Mouse (Mus musculus): ENCODE measurements around the gene Crip2. TPM values are rescaled to one million over a fixed set of nuclear protein-coding genes. Genes with fewer than 3 reads are reported as not detected.

Crip2 gene
- polyA plus RNA-seq, 1 experiment from 2014 or later: 370 TPM

DNA sequence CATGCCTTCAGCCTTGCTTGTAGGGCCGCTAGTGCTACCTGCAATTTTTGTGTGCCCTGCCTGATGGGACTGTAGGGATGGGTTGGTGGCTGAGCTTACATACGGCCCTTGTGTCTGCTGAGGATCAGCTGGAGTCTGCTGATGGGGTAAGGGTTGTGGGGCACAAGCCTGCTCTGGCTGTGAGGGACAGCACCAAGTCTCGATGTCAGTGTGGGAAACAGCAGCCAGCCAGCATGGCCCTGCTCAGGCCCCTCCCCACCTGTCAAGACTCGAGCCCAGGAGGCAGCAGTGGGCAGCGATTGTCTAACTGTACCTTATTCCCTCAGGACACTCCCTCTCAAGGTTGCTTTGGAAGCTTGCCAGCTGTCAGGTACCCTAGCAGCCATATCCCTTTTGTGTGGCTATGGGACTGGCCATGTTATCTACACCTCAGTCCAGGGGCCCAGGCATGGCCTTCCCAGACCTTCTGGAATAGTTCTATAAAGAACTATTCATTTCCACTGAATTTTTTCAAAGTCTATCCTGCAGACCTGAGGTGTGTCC lies 6.1 kb upstream of the Crip2 start:
- 85% methylated on average over 5 of the region's 5 CpGs for WGBS
- peaks cover 57% of the 10 kb centered on the region; the same call in 1 of the 2 replicates for H3K36me3 ChIP-seq (replicated peaks)
- H3K9me3 ChIP-seq: no peaks in the 10 kb centered on the region

DNA sequence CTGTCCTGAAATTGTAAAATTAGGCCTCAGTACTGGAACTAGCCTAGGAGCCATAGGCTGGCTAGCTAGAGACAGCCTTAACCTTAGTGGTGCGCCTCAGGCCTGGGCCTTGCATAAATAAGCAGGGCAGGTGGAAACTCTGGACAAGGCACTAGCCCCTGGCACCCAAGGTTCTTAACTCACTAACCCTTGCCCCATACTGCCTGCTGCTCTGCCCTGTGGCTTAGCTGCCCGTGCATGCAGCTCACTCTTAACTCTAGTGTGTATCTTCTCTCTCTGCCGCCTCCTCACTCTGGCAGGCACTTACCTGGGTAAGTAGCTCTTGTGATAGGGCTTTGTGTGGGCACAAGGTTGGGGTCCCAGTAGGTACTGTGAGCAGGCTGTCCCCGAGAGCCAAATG lies 5.5 kb upstream of the Crip2 start:
- Histone ChIP-seq H3K4me3 (no peak overlapping the region), H3K9me3 (no peaks in the 10 kb centered on the region), H3K36me3 (replicated peaks) (peaks cover 52% of the 10 kb centered on the region; the same call in 1 of the 2 replicates), H3K27ac (no peak overlapping the region), H3K4me2 (no peak overlapping the region), H3K4me1 (peaks cover 9% of the 10 kb centered on the region), H3K9ac (no peak overlapping the region), H3K27me3 (replicated peaks) (no peaks in the 10 kb centered on the region)
- 95% methylated on average over 4 of the region's 4 CpGs for WGBS
- no peak for ATAC-seq (replicated peaks)

More for the DNA sequence above, 6.1 kb upstream of the Crip2 start:
- H3K4me1 ChIP-seq: peaks cover 3% of the 10 kb centered on the region
- no peak overlapping the region for H3K4me3 ChIP-seq
- H3K9ac ChIP-seq: no peak overlapping the region
- H3K27ac ChIP-seq: no peak overlapping the region
- no peaks in the 10 kb centered on the region for H3K27me3 ChIP-seq (replicated peaks)
- H3K4me2 ChIP-seq: no peak overlapping the region
- no peak for ATAC-seq (replicated peaks)

DNA sequence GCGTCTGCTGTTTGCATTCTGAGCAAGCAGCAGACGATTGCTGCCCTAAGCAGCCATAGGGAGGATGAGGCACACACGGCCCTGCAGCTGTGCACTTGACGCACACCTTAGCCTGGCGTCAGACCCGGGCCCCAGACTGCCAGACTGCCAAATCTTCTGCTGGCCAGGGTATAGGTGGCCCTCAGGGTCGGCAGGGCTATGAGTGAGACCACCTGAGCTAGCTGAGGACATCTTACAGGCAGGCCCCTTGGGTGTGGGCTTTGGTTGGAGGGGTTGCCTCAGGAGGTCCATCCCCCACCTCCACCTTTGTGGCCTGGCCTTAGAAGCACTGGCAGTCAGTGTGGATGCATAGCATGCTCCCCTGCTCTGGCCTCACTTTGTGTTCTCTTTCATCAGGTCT lies 4.6 kb upstream of the Crip2 start:
- Histone ChIP-seq H3K4me2 (no peak overlapping the region), H3K4me1 (peaks cover 13% of the 10 kb centered on the region), H3K4me3 (no peak overlapping the region), H3K36me3 (replicated peaks) (peaks cover 47% of the 10 kb centered on the region; the same call in 1 of the 2 replicates), H3K9ac (no peak overlapping the region), H3K27ac (no peak overlapping the region), H3K27me3 (replicated peaks) (no peaks in the 10 kb centered on the region), H3K9me3 (no peaks in the 10 kb centered on the region)
- ATAC-seq (replicated peaks): no peak
- WGBS: 94% methylated on average over 7 of the region's 7 CpGs

DNA sequence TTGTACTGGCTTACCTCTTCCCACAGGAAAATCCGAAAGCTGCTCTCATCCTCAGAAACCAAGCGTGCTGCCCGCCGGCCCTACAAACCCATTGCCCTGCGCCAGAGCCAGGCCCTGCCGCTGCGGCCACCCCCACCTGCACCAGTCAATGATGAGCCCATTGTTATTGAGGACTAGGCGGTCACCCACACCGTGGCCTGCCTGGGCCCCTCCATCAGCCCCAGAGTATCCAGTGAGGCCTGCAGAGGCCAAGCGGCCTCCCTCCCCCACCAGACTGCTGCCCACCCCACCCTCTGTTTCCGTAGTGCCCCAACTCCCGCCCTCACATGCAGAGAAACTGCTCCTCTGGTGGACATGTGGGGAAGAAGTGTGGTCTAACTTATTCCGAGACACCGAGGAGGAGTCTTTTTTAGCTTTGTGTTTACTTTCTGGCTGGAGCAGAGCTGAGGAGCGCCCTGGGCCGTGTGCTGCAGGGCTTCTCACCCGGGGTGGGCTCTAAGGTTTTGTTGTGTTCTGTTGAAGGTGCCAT lies 3.5 kb upstream of the Crip2 start:
- ATAC-seq (replicated peaks): no peak
- Histone ChIP-seq H3K36me3 (replicated peaks) (peaks cover 45% of the 10 kb centered on the region; the same call in 1 of the 2 replicates), H3K27me3 (replicated peaks) (no peaks in the 10 kb centered on the region), H3K4me3 (no peak overlapping the region), H3K4me1 (peaks cover 22% of the 10 kb centered on the region), H3K27ac (no peak overlapping the region), H3K9ac (no peak overlapping the region), H3K4me2 (no peak overlapping the region), H3K9me3 (no peaks in the 10 kb centered on the region)
- WGBS: 82% methylated on average over 17 of the region's 17 CpGs

DNA sequence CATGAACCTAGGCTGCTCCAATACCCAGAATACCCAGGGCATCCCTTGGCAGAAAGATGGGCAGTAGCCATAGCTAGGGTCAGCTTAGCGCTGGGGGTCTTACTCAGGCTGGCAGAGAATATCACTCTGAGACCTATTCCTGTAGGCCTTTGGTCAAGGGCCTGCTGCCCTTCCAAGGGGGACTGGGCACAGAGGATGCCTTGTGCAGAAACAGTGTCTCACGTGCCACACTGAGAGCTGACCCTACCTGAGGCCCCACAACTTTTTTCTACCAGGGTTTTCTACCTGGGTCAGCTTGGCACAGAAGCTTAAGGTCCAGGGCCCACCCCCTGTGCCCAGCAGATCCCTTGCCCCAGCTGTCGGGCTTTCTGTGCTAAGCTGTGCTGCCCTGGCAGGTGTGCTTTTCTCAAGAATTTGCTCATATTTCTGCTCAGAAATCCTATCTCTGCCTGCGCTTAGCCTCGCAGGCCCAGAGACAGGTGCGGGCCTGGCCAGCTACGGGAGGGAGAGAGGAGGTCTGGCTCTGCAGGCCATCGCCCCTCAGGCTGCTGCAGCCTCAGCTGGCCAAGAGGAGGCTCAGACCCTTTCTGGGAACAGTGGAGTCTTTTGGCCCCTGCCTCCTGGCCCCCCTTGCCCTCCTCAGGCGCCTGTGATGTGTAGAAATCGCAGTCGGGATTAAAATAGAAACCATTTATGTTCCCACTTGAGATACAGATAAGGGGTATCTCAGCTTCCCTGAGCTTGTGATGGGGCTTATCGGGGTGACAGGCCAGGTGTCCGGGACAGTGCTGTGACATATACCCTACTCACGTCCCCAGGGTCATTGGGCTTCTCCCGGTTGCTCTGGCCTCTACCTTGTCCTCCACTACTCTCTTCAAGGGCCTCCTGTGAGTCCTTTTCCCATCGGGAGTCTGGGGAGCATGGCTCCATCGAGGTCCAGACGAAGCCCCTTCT lies 2.5 kb upstream of the Crip2 start:
- no peak overlapping the region for H3K4me2 ChIP-seq
- H3K27me3 ChIP-seq (replicated peaks): no peaks in the 10 kb centered on the region
- WGBS: 86% methylated on average over 18 of the region's 18 CpGs
- H3K9me3 ChIP-seq: no peaks in the 10 kb centered on the region
- peaks cover 37% of the 10 kb centered on the region; the same call in 1 of the 2 replicates for H3K36me3 ChIP-seq (replicated peaks)
- no peak overlapping the region for H3K27ac ChIP-seq
- H3K4me3 ChIP-seq: no peak overlapping the region
- H3K9ac ChIP-seq: no peak overlapping the region
- H3K4me1 ChIP-seq: peaks cover 32% of the 10 kb centered on the region
- no peak for ATAC-seq (replicated peaks)

DNA sequence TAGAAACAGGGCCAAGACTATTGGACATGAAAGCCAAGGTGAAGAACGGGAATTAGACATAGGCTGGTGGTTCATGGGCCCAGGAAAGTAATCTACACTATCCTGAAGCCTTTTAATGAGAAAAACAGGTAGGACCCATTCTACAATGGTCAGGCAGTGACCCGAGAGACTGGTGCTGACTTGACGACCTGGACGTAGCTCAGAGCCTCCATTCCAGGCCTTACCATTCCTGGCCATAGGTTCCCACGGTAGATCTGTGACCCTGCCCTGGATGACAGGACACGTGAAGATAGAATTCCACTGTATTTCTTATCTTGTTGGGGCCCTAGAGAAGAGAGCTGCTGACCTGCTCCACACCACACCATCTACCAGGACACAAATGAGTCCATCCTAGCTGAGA lies 1.7 kb upstream of the Crip2 start:
- H3K27ac ChIP-seq: no peak overlapping the region

DNA sequence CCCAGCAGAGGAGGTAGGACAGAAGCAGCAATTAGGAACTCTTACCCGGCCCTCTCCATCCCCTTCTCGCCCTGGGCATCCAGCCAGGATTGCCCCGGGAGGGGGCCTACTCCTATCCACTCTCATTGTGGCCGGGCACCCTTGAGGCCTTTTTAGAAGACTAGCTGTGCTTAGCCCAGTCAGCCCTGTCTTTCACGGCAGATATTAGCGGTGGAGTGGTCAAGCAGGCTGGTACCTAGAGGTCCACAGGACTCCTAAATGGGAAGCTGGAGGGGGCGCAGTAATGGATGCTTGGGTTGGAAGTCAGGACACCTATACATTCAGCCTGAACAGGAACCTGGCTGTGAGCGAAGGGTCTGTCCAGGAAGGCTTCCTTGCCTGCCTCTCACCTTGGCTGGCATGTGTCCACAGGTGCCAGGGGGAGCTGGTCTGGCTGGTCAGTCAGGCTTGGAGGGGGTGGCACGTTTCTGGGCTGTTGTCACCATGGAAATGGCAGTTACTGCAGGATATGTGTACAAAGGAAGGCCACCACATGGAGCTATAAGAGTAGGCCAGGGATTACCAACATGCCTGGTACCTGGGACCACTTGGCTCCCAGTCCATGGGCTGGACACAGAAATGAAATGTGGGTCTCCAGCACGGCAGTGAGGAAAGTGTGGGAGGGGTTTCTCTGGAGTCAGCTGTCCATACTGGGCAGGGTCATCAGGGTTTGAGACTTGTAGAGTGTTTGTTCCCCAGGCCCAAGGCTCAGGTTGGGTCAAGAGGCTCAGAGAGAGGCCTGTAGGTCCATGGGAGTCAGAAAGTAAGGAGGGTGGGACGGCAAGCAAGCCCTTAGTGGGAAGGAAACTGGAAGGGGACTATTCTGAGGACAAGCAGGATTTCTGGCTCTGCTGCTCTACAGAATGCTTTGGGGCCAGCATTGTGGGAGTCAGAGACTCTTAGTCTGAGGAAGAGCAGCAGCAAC lies 853 bp upstream of the Crip2 start:
- H3K27ac ChIP-seq: peak overlapping the region; percentile 84
- 28% methylated on average over 11 of the region's 11 CpGs for WGBS
- peak; percentile 6 for ATAC-seq (replicated peaks)

More for the DNA sequence above, 1.7 kb upstream of the Crip2 start:
- Histone ChIP-seq H3K27me3 (replicated peaks) (no peaks in the 10 kb centered on the region), H3K36me3 (replicated peaks) (peaks cover 30% of the 10 kb centered on the region; the same call in 1 of the 2 replicates), H3K4me3 (no peak overlapping the region), H3K4me1 (peaks cover 40% of the 10 kb centered on the region), H3K9ac (no peak overlapping the region), H3K4me2 (no peak overlapping the region), H3K9me3 (no peaks in the 10 kb centered on the region)
- ATAC-seq (replicated peaks): no peak
- WGBS: 78% methylated on average over 6 of the region's 6 CpGs

DNA sequence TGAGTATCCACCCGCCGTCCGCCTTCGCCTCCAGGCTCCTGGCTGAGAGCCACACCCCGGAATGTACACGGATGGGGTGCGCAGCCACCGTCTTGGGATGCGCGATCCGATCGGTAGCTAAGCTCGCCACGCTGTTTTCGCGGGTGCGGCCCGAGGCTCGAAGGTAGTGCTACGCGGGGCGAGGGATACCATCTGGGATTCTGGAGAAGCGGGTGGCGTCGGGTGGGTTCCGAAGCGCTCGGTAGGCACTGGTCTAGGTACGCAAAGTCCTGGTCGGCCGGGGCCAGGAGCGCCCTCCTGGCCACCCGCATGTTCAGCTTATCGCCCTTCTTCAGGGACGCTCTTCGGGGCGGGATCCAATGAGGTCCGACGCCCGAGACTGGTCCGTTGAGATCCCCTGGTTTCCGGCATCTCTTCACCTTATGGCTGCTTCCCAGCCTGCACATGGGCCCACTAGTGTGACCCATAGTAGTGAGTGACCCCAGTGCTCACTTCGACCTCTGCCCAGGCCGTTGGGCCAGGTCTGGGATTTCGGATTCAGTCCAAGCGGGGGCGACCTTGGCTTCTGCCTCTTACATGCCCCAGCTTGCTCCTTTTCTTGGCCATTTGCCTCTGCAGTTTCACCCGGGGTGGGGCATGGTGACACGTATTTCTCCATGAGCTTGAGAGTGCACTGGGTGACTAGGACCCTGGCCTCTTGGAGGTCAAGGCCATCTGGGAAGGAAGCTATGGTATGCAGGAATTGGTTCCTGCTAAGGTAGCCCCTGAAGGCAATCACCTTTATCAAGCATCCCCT lies 778 bp downstream of the Crip2 start:
- peaks cover 19% of the 10 kb centered on the region for H3K36me3 ChIP-seq (replicated peaks)
- peak overlapping the region; percentile 84 for H3K27ac ChIP-seq
- H3K4me2 ChIP-seq: peak overlapping the region; percentile 62
- H3K9ac ChIP-seq: peak overlapping the region; percentile 65
- peaks cover 41% of the 10 kb centered on the region for H3K4me1 ChIP-seq
- H3K4me3 ChIP-seq: peak overlapping the region; percentile 71
- no peaks in the 10 kb centered on the region for H3K27me3 ChIP-seq (replicated peaks)
- no peaks in the 10 kb centered on the region for H3K9me3 ChIP-seq
- no peak; the same call in 1 of the 2 replicates for ATAC-seq (replicated peaks)
- under 1% methylated on average over 49 of the region's 49 CpGs for WGBS

More for the DNA sequence above, 853 bp upstream of the Crip2 start:
- Histone ChIP-seq H3K9ac (peak overlapping the region; percentile 65; the same call in 1 of the 2 replicates), H3K9me3 (no peaks in the 10 kb centered on the region), H3K27me3 (replicated peaks) (no peaks in the 10 kb centered on the region), H3K4me3 (peak overlapping the region; percentile 71), H3K36me3 (replicated peaks) (peaks cover 27% of the 10 kb centered on the region), H3K4me1 (peaks cover 41% of the 10 kb centered on the region), H3K4me2 (peak overlapping the region; percentile 62)

DNA sequence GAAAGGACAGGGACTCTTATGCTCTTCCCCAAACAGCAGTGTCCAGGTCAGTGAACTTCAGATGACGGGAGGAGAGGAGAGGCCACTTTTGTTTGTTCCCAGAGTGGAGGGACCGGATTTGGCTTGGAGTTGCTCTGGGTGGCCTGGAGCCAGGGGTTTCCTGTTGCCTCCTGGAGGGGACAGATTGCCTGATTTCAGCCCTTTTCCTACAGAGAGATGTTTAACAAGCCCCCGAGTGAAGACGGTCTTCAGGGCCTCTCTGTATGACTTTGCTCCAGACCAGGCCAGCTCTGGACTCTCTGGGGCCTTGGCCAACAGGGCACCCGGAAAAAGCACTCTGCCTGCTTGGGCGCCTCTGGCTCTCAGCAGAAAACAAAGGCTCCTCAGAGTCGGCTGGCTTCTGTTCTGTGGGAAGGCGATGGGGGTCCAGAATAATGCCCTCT lies 1.5 kb downstream of the Crip2 start:
- Histone ChIP-seq H3K9me3 (no peaks in the 10 kb centered on the region), H3K27me3 (replicated peaks) (no peaks in the 10 kb centered on the region), H3K4me2 (peak overlapping the region; percentile 62), H3K4me3 (peak overlapping the region; percentile 71), H3K27ac (peak overlapping the region; percentile 84), H3K9ac (peak overlapping the region; percentile 65), H3K4me1 (peaks cover 46% of the 10 kb centered on the region), H3K36me3 (replicated peaks) (peaks cover 13% of the 10 kb centered on the region)
- ATAC-seq (replicated peaks): no peak
- 20% methylated on average over 8 of the region's 8 CpGs for WGBS

DNA sequence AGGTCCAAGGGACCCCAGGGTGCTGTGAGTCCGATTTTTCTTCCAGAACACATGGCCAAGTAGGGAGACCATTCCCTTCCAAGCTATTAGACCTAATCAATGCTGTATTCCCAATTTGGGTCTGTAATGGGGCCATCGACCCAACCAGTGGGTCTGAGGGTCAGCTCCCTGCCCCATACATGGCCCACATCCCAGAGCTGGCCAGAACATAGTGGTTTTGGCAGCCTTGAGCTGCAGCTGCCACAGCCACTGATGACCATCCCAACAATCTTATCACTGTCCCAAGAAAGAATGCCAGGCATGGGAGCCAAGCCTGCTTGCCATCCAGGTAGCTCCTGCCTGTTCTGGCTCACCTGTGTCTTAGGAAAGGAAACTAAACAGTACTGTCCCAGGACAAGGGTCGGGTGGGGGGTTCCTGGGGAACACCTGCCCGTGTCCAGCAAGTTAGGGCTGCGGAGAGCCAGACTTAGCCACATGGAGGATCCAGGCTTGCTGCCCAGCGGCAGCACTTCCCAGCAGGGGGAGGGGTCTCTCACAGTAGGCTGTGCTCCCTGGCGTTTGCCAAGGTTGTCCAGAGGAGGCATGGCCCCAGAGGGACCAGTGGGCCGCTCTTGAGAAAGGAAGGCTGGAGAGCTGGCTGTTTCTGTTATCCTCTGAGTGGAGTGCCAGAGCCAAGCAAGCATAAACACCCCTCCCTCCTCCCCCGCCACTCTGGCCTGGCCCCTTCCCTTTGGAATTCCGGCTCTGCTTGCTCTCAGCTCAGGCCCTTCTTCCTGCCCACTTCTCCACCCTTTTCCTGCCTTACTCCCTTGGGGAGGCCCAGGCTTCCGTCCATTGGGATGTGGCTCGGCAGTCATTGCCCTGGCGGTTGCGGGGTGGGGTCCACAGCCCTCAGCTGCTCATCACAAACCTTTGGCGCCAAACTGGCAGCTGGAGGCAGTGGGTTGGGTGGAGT lies 2.3 kb downstream of the Crip2 start:
- Histone ChIP-seq H3K4me2 (peak overlapping the region; percentile 62), H3K4me1 (peaks cover 49% of the 10 kb centered on the region), H3K9ac (peak overlapping the region; percentile 65; the same call in 1 of the 2 replicates), H3K4me3 (peak overlapping the region; percentile 71), H3K27ac (peak overlapping the region; percentile 84), H3K36me3 (replicated peaks) (peaks cover 13% of the 10 kb centered on the region), H3K9me3 (no peaks in the 10 kb centered on the region), H3K27me3 (replicated peaks) (no peaks in the 10 kb centered on the region)
- WGBS: 19% methylated on average over 15 of the region's 15 CpGs
- ATAC-seq (replicated peaks): no peak
